Mouse (Mus musculus) forebrain, embryonic 16.5 days (tissue): ENCODE measurements around the gene Rtel1. TPM values are rescaled to one million over a fixed set of nuclear protein-coding genes. Genes with fewer than 3 reads are reported as not detected.
"Not testable (repeated sequence)": the region's sequence is repeated elsewhere in the genome, so short reads cannot be mapped to it uniquely, and the experiment has no call there.

ENCODE experiments used
- ATAC-seq: fragments of 200-750 bp; cut with Nextera tagmentation; 2 replicates; pipeline ENCODE4 v1.8.0; 2017; ENCODE audit warnings: mild to moderate bottlenecking, moderate library complexity
- H3K27ac ChIP-seq: fragments of 300-500 bp; sonication (generic); 2 replicates; pipeline ENCODE4 v1.5.1; 2014; ENCODE audit warnings: low read length, control low read depth
- H3K27me3 ChIP-seq: fragments of 300-500 bp; sonication (generic); replicated peaks from 2 replicates; pipeline ENCODE4 v1.6.1; 2014; ENCODE audit warnings: low read length; ENCODE audit not compliant: control insufficient read depth, insufficient read depth
- H3K36me3 ChIP-seq: fragments of 300-500 bp; sonication (generic); 2 replicates; pipeline ENCODE4 v1.6.1; 2014; ENCODE audit not compliant: control insufficient read depth, insufficient read depth
- H3K4me1 ChIP-seq: fragments of 300-500 bp; sonication (generic); replicated peaks from 2 replicates; pipeline ENCODE4 v1.6.1; 2014; ENCODE audit warnings: low read length; ENCODE audit not compliant: control insufficient read depth, insufficient read depth
- H3K4me2 ChIP-seq: fragments of 300-500 bp; sonication (generic); 2 replicates; pipeline ENCODE4 v1.6.1; 2014; ENCODE audit warnings: mild to moderate bottlenecking, low read length, control low read depth
- H3K4me3 ChIP-seq: fragments of 300-500 bp; sonication (generic); replicated peaks from 2 replicates; pipeline ENCODE4 v1.5.1; 2014; ENCODE audit warnings: mild to moderate bottlenecking, low read length, control low read depth
- H3K9ac ChIP-seq: fragments of 300-500 bp; sonication (generic); replicated peaks from 2 replicates; pipeline ENCODE4 v1.6.1; 2014; ENCODE audit warnings: low read depth, low read length, control low read depth
- H3K9me3 ChIP-seq: fragments of 300-500 bp; sonication (generic); 2 replicates; pipeline ENCODE4 v1.6.1; 2016; ENCODE audit warnings: low read length; ENCODE audit not compliant: control insufficient read depth
- WGBS: fragments of 180-500 bp; shearing (Covaris S2); extraction: QIAGEN DNeasy Blood & Tissue Kit; methylation state at CpG from one replicate; pipeline ENCODE4 v1.1.7; 2014; 5-methylcytosine and 5-hydroxymethylcytosine counted together
- polyA plus RNA-seq: library from polyadenylated mRNA; unstranded; fragments of >200 nt; fragmentation: Nextera tagmentation; extraction: Ambion mirVana; gene quantifications from 2 replicates; pipeline ENCODE4 v1.2.1, GENCODE M21; 2015

The Rtel1 gene
- polyA plus RNA-seq, 1 experiment from 2014 or later: 42.5 TPM

GRCm38 (mm10) chr2:181287958-181288350 is 31.6 kb upstream of the Rtel1 start, which contains the start of gene Gmeb2:
TSS of gene Gmeb2 (minus strand) at chr2:181288035.
- peak within 1 kb of the TSS; percentile 90 for H3K9ac ChIP-seq
- peaks cover 14% of the 10 kb centered on the region for H3K4me1 ChIP-seq
- peak within 1 kb of the TSS; percentile 77 for H3K4me3 ChIP-seq
- H3K27me3 ChIP-seq, H3K9me3 ChIP-seq, H3K36me3 ChIP-seq: not testable (repeated sequence)
- H3K4me2 ChIP-seq: peak within 1 kb of the TSS; percentile 75
- H3K27ac ChIP-seq: peak within 1 kb of the TSS; percentile 98
- ATAC-seq: peak; percentile 97
- 0% methylated on average over 23 of the region's 38 CpGs for WGBS

DNA sequence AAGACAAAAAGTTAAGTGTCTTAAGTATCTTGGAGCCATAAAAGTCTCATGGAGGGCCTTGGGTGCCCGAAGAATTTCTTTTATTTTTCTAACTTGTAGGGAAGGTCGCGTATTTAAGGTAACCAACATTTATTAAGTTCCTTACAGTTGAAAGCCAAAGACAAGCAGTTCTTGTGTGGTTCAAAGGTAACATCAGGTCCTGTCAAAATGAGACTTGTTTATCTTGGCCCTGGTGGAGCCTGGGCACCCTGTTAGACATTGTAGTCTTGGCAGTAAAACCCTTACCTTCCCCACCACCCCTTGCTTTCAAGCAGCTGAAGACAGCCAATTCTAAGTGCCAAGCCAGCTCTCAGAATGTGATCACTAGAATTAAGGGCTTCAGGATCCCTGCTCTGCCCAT is 30.8 kb upstream of the Rtel1 start:
- Histone ChIP-seq H3K9ac (no peak overlapping the region), H3K27ac (no peak overlapping the region), H3K4me2 (peak overlapping the region; percentile 57), H3K9me3 (no peaks in the 10 kb centered on the region), H3K27me3 (no peaks in the 10 kb centered on the region), H3K4me3 (peak overlapping the region; percentile 50), H3K4me1 (peaks cover 14% of the 10 kb centered on the region), H3K36me3 (no peaks in the 10 kb centered on the region)
- 89% methylated on average over 3 of the region's 3 CpGs for WGBS
- no peak for ATAC-seq

DNA sequence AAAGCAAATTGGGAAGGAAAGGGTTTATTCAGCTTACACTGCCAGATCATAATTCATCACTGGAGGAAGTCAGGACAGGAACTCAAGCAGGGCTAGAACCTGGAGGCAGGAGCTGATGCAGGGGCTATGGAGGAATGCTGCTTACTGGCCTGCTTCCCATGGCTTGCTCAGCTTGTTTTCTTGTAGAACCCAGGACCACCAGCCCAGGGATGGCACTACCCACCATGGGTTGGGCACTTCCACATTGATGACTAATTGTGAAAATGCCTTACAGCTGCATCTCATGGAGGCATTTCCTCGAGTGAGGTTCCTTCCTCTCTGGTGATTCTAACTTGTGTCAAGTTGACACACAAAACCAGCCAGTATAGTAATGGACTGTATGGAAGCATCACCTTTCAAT is 28.6 kb upstream of the Rtel1 start:
- no peak for ATAC-seq
- Histone ChIP-seq H3K4me2 (no peak overlapping the region), H3K4me1 (peaks cover 14% of the 10 kb centered on the region), H3K9me3 (no peaks in the 10 kb centered on the region), H3K9ac (no peak overlapping the region), H3K36me3 (no peaks in the 10 kb centered on the region), H3K27me3 (no peaks in the 10 kb centered on the region), H3K27ac (no peak overlapping the region), H3K4me3 (no peak overlapping the region)
- WGBS: 87% methylated on average over 1 of the region's 1 CpGs

DNA sequence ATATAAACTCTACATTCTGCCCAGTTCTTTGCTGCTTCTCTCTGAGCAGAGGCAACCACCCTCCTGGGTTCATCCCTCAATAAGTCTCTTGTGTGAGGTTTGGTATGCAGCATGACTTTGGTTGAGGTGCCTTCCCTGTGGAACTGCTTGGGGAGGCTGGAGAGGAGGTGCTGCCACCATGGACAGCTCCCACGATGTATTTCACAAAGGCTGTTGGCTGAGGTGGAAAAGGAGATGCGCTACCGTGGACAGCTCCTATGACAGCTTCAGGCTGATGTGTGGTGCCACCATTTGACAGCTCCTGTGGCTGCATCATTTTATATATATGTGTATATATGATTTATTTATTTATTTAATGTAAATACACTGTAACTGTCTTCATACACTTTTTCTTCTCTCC is 17.5 kb upstream of the Rtel1 start:
- no peak for ATAC-seq
- Histone ChIP-seq H3K4me3 (no peak overlapping the region), H3K27me3 (no peaks in the 10 kb centered on the region), H3K4me2 (no peak overlapping the region), H3K9ac (no peak overlapping the region), H3K9me3 (no peaks in the 10 kb centered on the region), H3K27ac (no peak overlapping the region), H3K4me1 (peaks cover 5% of the 10 kb centered on the region), H3K36me3 (peaks cover 20% of the 10 kb centered on the region)
- 42% methylated on average over 3 of the region's 3 CpGs for whole genome bisulfite sequencing

DNA sequence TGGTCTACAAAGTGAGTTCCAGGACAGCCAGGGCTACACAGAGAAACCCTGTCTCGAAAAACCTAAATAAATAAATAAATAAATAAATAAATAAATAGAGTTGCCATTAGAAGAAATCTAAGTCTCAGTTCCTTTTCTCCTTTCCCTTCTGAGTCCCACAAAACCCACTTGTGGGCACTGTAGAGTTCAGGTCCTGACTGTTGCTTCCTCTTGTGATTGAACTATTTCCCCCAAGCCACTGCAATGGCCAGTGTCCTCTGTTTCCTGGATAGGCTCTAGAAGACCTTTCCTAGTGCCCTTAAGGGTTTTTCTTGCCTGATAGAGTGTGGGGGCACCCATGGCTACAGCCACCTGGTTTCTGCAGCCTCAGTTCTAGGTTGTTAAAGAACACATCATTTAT is 14.6 kb upstream of the Rtel1 start:
- Histone ChIP-seq H3K36me3 (peaks cover 26% of the 10 kb centered on the region), H3K9me3 (no peaks in the 10 kb centered on the region), H3K4me3 (no peak overlapping the region), H3K9ac (no peak overlapping the region), H3K27me3 (no peaks in the 10 kb centered on the region), H3K4me2 (no peak overlapping the region), H3K4me1 (peaks cover 8% of the 10 kb centered on the region), H3K27ac (no peak overlapping the region)
- WGBS: 63% methylated on average over 1 of the region's 1 CpGs
- ATAC-seq: no peak

- Histone ChIP-seq H3K27ac (no peak overlapping the region), H3K9ac (no peak overlapping the region), H3K4me2 (no peak overlapping the region), H3K4me3 (no peak overlapping the region), H3K36me3 (peaks cover 26% of the 10 kb centered on the region), H3K4me1 (peaks cover 24% of the 10 kb centered on the region), H3K9me3 (no peaks in the 10 kb centered on the region), H3K27me3 (no peaks in the 10 kb centered on the region)
- WGBS: 9% methylated on average over 30 of the region's 30 CpGs
- peak; percentile 65 for ATAC-seq
Observed at GRCm38 (mm10) chr2:181307144-181307804, 12.3 kb upstream of the Rtel1 start.

DNA sequence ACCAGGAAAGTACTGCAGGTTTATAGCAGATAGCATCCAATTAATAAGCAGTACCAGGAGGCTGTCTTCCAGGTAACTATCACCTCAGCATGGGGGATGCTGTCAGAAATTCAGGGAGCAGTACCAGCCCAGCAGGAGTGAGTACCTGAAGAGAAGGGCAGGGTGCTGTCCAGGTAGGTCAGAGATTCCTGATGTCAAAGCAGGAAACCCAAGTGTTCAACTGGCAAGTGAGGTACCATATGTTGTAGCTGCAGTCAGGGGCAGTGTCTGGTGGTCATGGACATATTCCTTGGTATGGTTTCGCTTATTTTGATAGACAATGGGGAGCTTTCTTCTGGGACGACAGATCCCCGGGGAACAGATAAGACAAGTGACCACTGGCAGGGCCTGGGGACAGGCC is 7.1 kb upstream of the Rtel1 start:
- Histone ChIP-seq H3K9me3 (no peaks in the 10 kb centered on the region), H3K27me3 (no peaks in the 10 kb centered on the region; the same call in 1 of the 2 replicates), H3K4me3 (peak overlapping the region; percentile 89), H3K27ac (no peak overlapping the region), H3K36me3 (peaks cover 6% of the 10 kb centered on the region), H3K9ac (peak overlapping the region; percentile 97), H3K4me2 (peak overlapping the region; percentile 65), H3K4me1 (peaks cover 23% of the 10 kb centered on the region)
- 79% methylated on average over 3 of the region's 3 CpGs for WGBS
- no peak for ATAC-seq

GRCm38 (mm10) chr2:181313006-181313343 is 6.6 kb upstream of the Rtel1 start:
- Histone ChIP-seq H3K4me1 (peaks cover 23% of the 10 kb centered on the region), H3K4me3 (peak overlapping the region; percentile 89), H3K27me3 (no peaks in the 10 kb centered on the region; the same call in 1 of the 2 replicates), H3K9ac (peak overlapping the region; percentile 97), H3K36me3 (peaks cover 6% of the 10 kb centered on the region), H3K4me2 (peak overlapping the region; percentile 65), H3K9me3 (no peaks in the 10 kb centered on the region), H3K27ac (peak overlapping the region; percentile 94; the same call in 1 of the 2 replicates)
- WGBS: 15% methylated on average over 5 of the region's 5 CpGs
- no peak for ATAC-seq

GRCm38 (mm10) chr2:181313344-181314079 is 6.0 kb upstream of the Rtel1 start:
- under 1% methylated on average over 35 of the region's 35 CpGs for WGBS
- peak; percentile 56 for ATAC-seq

More at GRCm38 (mm10) chr2:181313344-181314079, 6.0 kb upstream of the Rtel1 start:
- Histone ChIP-seq H3K27ac (peak overlapping the region; percentile 94), H3K4me1 (peaks cover 23% of the 10 kb centered on the region), H3K9ac (peak overlapping the region; percentile 97), H3K36me3 (peaks cover 2% of the 10 kb centered on the region), H3K27me3 (no peaks in the 10 kb centered on the region; the same call in 1 of the 2 replicates), H3K4me2 (peak overlapping the region; percentile 65), H3K4me3 (peak overlapping the region; percentile 89), H3K9me3 (no peaks in the 10 kb centered on the region)
